Mouse (Mus musculus) brain, embryonic 14.5 days (tissue): ENCODE data around the gene Cdc5l.

Source experiments
- CTCF ChIP-seq: fragments of 200-500 bp; IDR thresholded peaks from 2 replicates; pipeline ENCODE4 v1.5.1; 2012; ENCODE audit warnings: inconsistent platforms, mild to moderate bottlenecking, moderate library complexity, borderline replicate concordance; ENCODE audit not compliant: insufficient read depth, insufficient read length; ENCODE audit errors: extremely low read depth
- POLR2A ChIP-seq: fragments of 200-500 bp; IDR thresholded peaks from 2 replicates; pipeline ENCODE4 v1.6.1; 2012; ENCODE audit warnings: mild to moderate bottlenecking, inconsistent platforms, borderline replicate concordance; ENCODE audit not compliant: poor library complexity, insufficient read depth, insufficient read length, severe bottlenecking; ENCODE audit errors: extremely low read depth

DNA sequence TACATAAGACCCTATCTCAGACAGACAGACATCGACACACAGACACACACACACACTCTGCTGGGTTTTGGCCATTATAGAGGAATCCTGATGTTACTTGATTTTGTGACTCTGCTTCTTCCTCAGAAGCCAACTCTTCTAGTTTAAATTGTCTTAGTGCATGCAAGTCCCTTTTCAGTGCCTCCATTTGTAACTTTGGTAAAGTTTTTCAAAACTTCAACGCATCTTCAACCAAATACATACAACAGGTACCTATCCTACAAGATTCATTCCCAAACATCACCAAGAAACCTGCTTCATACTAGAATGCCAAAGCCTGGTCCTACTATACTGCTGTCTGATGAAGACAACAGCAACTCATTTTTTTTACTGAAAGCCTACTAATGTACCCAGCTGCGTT, 1.5 kb downstream of the Cdc5l start:
- TF ChIP-seq CTCF (no peak), POLR2A (no peak)
